Mouse (Mus musculus): ENCODE data around the gene Nub1. TPM values are rescaled to one million over a fixed set of nuclear protein-coding genes. Genes with fewer than 3 reads are reported as not detected.

Nub1 gene
- total RNA-seq, 1 experiment from 2014 or later, result 108 TPM

Other genes with a start within 250 kb of the Nub1 start
- 17.1 to 27.5 TPM (median 26.9 TPM) in 3 replicates for gene Fastk, start 240.2 kb upstream of the Nub1 start, total RNA-seq (2017)
- gene Tmub1, start 237.7 kb upstream of the Nub1 start, total RNA-seq (2017), result 11.8 to 33.4 TPM (median 26.8 TPM) in 3 replicates
- 30.5 to 41.8 TPM (median 34.6 TPM) in 3 replicates for gene Agap3, start 233.4 kb upstream of the Nub1 start, total RNA-seq (2017)
- not detected in 3 replicates for gene Gbx1, start 158.3 kb upstream of the Nub1 start, total RNA-seq (2017)
- not detected in 3 replicates for gene Asb10, start 144.6 kb upstream of the Nub1 start, total RNA-seq (2017)
- not detected in 3 replicates for gene 4931409K22Rik, start 128.7 kb upstream of the Nub1 start, total RNA-seq (2017)
- gene Abcf2, start 108.1 kb upstream of the Nub1 start, total RNA-seq (2017), result 33.8 to 45.3 TPM (median 42.1 TPM) in 3 replicates
- gene Chpf2, start 98.8 kb upstream of the Nub1 start, total RNA-seq (2017), result 13.2 to 33.8 TPM (median 15.2 TPM) in 3 replicates
- gene Smarcd3, start 61.1 kb upstream of the Nub1 start, total RNA-seq (2017), result 1.3 to 8.1 TPM (median 3.0 TPM) in 3 replicates
- 0.21 to 1.6 TPM in 2 of 3 replicates, not detected in the other for gene Wdr86, start 45.2 kb downstream of the Nub1 start, total RNA-seq (2017)
- 21.0 TPM in 1 of 3 replicates, not detected in the others for gene Crygn, start 72.5 kb downstream of the Nub1 start, total RNA-seq (2017)
- 87.8 to 119 TPM (median 116 TPM) in 3 replicates for gene Rheb, start 157.1 kb downstream of the Nub1 start, total RNA-seq (2017)

Data from monocyte, adult 5-6 weeks (primary cell).